In the genomic region with DNA sequence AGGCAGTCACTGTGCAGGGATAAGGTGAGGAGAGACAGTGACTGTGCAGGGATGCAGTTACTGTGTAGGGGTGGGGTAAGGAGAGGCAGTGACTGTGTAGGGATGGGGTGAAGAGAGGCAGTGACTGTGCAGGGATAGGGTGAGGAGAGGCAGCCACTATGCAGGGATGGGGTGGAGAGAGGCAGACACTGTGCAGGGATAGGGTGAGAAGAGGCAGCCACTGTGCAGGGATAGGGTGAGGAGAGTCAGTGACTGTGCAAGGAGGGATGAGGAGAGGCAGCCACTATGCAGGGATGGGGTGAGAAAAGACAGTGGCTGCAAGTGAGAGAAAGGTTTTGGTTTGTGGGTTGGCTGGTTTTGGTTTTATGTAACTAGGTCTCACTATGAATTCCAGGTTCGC, we compare ENCODE assay signal across 17 mouse cellular contexts.
"Had no signal": no experiment of that assay in that cellular context is flagged by ENCODE, and none has a peak within 500 bp of the region (broad histone marks: within the 10 kb centered on the region; RNA-seq: fewer than 3 reads in every experiment).

No protein-coding gene starts in this region.

- H3K9me3 ChIP-seq: lung, embryonic 15.5 days; midbrain, embryonic 13.5 days; midbrain, embryonic 15.5 days; neural tube, embryonic 12.5 days; stomach, embryonic 15.5 days had no signal

- H3K9ac ChIP-seq: liver, postnatal 0 days; lung, embryonic 15.5 days; midbrain, embryonic 13.5 days; midbrain, embryonic 15.5 days; neural tube, embryonic 12.5 days; stomach, embryonic 15.5 days had no signal

- H3K27ac ChIP-seq: lung, embryonic 15.5 days; macrophage; midbrain, embryonic 13.5 days; midbrain, embryonic 15.5 days; neural tube, embryonic 12.5 days; stomach, embryonic 15.5 days; stomach, postnatal 0 days had no signal

- H3K36me3 ChIP-seq: lung, embryonic 15.5 days; midbrain, embryonic 13.5 days; midbrain, embryonic 15.5 days; neural tube, embryonic 12.5 days; stomach, embryonic 15.5 days had no signal

- H3K4me3 ChIP-seq: lung, embryonic 15.5 days; midbrain, embryonic 13.5 days; midbrain, embryonic 15.5 days; neural tube, embryonic 12.5 days; stomach, embryonic 15.5 days had no signal

- H3K4me2 ChIP-seq: lung, embryonic 15.5 days; midbrain, embryonic 11.5 days; midbrain, embryonic 13.5 days; midbrain, embryonic 15.5 days; neural tube, embryonic 12.5 days; stomach, embryonic 15.5 days had no signal

- H3K4me1 ChIP-seq: lung, embryonic 15.5 days; midbrain, embryonic 13.5 days; midbrain, embryonic 15.5 days; neural tube, embryonic 12.5 days; stomach, embryonic 15.5 days had no signal

- ATAC-seq: liver, postnatal 0 days; lung, postnatal 0 days; midbrain, embryonic 13.5 days; midbrain, embryonic 15.5 days had no signal

- DNase-seq: liver, postnatal 0 days; lung, adult 2 months; lung, postnatal 14 days; lung, postnatal 36 days; right cerebral cortex, postnatal 14 days; thymus, adult 2 months; thymus, postnatal 25 days; thymus, postnatal 4 days had no signal

- H3K27me3 ChIP-seq: lung, embryonic 15.5 days; midbrain, embryonic 13.5 days; midbrain, embryonic 15.5 days; neural tube, embryonic 12.5 days; stomach, embryonic 15.5 days had no signal
